Mouse (Mus musculus) cerebellum, adult 2 months (tissue): ENCODE data around the gene Tlx1.

ENCODE experiments used
- CTCF ChIP-seq: fragments of 200-500 bp; IDR thresholded peaks from 2 replicates; pipeline ENCODE4 v1.5.1; 2011; ENCODE audit warnings: low read depth, mild to moderate bottlenecking, control low read depth, low read length, moderate library complexity, borderline replicate concordance; ENCODE audit not compliant: insufficient read depth
- POLR2A ChIP-seq: fragments of 200-500 bp; IDR thresholded peaks from 2 replicates; pipeline ENCODE4 v1.6.1; 2011; ENCODE audit warnings: low read length, control low read depth, borderline replicate concordance; ENCODE audit not compliant: insufficient read depth

GRCm38 (mm10) chr19:45205311-45206105 is 55.0 kb downstream of the Tlx1 start:
- TF ChIP-seq POLR2A = no peak
- no peak for TF ChIP-seq CTCF
